Mouse (Mus musculus): Measurements from ENCODE around the gene Them7. TPM values are rescaled to one million over a fixed set of nuclear protein-coding genes. Genes with fewer than 3 reads are reported as not detected.

Them7 gene
- total and polyA plus RNA-seq, 3 experiments: not detected

GRCm38 (mm10) chr2:105394375-105394774 lies 170.3 kb downstream of the Them7 start:
- Histone ChIP-seq H3K9me3 (replicated peaks; ENCODE audit: insufficient read depth, low read length) (no peaks in the 10 kb centered on the region), H3K4me3 (ENCODE audit: control insufficient read depth in 1 of 2, insufficient read depth in 1 of 2, low read depth in 2 of 2, low read length in 2 of 2) (no peak overlapping the region), H3K27ac (ENCODE audit: control insufficient read depth, low read depth, low read length) (no peak overlapping the region), H3K27me3 (ENCODE audit: control insufficient read depth in 1 of 2, insufficient read depth in 2 of 2, low read length in 2 of 2) (no peaks in the 10 kb centered on the region), H3K9ac (ENCODE audit: control insufficient read depth, low read depth, low read length, poor library complexity, severe bottlenecking) (no peak overlapping the region), H3K4me1 (ENCODE audit: control insufficient read depth in 1 of 2, insufficient read depth in 2 of 2, low read length in 2 of 2) (peaks cover 11 to 29% of the 10 kb centered on the region in 2 experiments), H3K79me2 (ENCODE audit: control insufficient read depth, insufficient read depth, low read length, poor library complexity) (peaks cover 28% of the 10 kb centered on the region), H3K36me3 (ENCODE audit: control insufficient read depth in 1 of 2, insufficient read depth in 2 of 2, low read length in 2 of 2) (peaks cover 12 to 21% of the 10 kb centered on the region in 2 experiments)
- no peak for DNase-seq (ENCODE audit: low read depth, low spot score)
- TF ChIP-seq MYB (IDR thresholded peaks at IDR 0.05; ENCODE audit: low read depth, low read length) (no peak), E2F4 (IDR thresholded peaks at IDR 0.05; ENCODE audit: borderline replicate concordance, low read depth, low read length) (no peak), MXI1 (IDR thresholded peaks at IDR 0.05; ENCODE audit: low read depth, low read length) (no peak), RCOR1 (IDR thresholded peaks at IDR 0.05; ENCODE audit: low read depth, low read length) (no peak), MEF2A (IDR thresholded peaks at IDR 0.05; ENCODE audit: extremely low read depth, insufficient replicate concordance, low read depth, low read length, poor library complexity, severe bottlenecking) (no peak), TAL1 (IDR thresholded peaks at IDR 0.05; ENCODE audit: low read length) (no peak), SMC3 (IDR thresholded peaks at IDR 0.05; ENCODE audit: low read depth, low read length) (no peak), USF1 (IDR thresholded peaks at IDR 0.05; ENCODE audit: low read depth, low read length) (no peak), BHLHE40 (IDR thresholded peaks at IDR 0.05; ENCODE audit: borderline replicate concordance, low read depth, low read length) (no peak), POLR2AphosphoS5 (IDR thresholded peaks at IDR 0.05; ENCODE audit: borderline replicate concordance, low read depth, low read length) (no peak), MYC (IDR thresholded peaks at IDR 0.05; ENCODE audit: low read depth, low read length) (no peak), ZC3H11A (IDR thresholded peaks at IDR 0.05; ENCODE audit: low read depth, low read length) (no peak), KAT2A (conservative IDR thresholded peaks at IDR 0.05; ENCODE audit: low read depth, low read length) (no peak), MAZ (IDR thresholded peaks at IDR 0.05; ENCODE audit: low read depth, low read length) (no peak)

GRCm38 (mm10) chr2:105396066-105396465 lies 171.9 kb downstream of the Them7 start:
- Histone ChIP-seq H3K4me1 (ENCODE audit: control insufficient read depth in 1 of 2, insufficient read depth in 2 of 2, low read length in 2 of 2) (peaks cover 4 to 25% of the 10 kb centered on the region in 2 experiments), H3K9me3 (replicated peaks; ENCODE audit: insufficient read depth, low read length) (no peaks in the 10 kb centered on the region), H3K36me3 (ENCODE audit: control insufficient read depth in 1 of 2, insufficient read depth in 2 of 2, low read length in 2 of 2) (peaks cover 9 to 16% of the 10 kb centered on the region in 2 experiments), H3K9ac (ENCODE audit: control insufficient read depth, low read depth, low read length, poor library complexity, severe bottlenecking) (no peak overlapping the region), H3K79me2 (ENCODE audit: control insufficient read depth, insufficient read depth, low read length, poor library complexity) (peaks cover 28% of the 10 kb centered on the region), H3K4me3 (ENCODE audit: control insufficient read depth in 1 of 2, insufficient read depth in 1 of 2, low read depth in 2 of 2, low read length in 2 of 2) (no peak overlapping the region), H3K27me3 (ENCODE audit: control insufficient read depth in 1 of 2, insufficient read depth in 2 of 2, low read length in 2 of 2) (no peaks in the 10 kb centered on the region), H3K27ac (ENCODE audit: control insufficient read depth, low read depth, low read length) (no peak overlapping the region)
- peak; percentile 29 for DNase-seq (ENCODE audit: low read depth, low spot score)
- TF ChIP-seq GATA1 (IDR thresholded peaks at IDR 0.05; ENCODE audit: low read depth, low read length) (no peak), POLR2AphosphoS2 (IDR thresholded peaks at IDR 0.05; ENCODE audit: low read length) (no peak), MAZ (IDR thresholded peaks at IDR 0.05; ENCODE audit: low read depth, low read length) (no peak), MXI1 (IDR thresholded peaks at IDR 0.05; ENCODE audit: low read depth, low read length) (no peak), JUND (IDR thresholded peaks at IDR 0.05; ENCODE audit: low read depth, low read length) (no peak), USF2 (IDR thresholded peaks at IDR 0.05; ENCODE audit: borderline replicate concordance in 1 of 2, insufficient read depth in 1 of 2, low read depth in 1 of 2, low read length in 2 of 2) (no peak)
